Mouse (Mus musculus) erythroblast, embryonic 14.5 days (primary cell): ENCODE data around the gene Ntrk1. TPM values are rescaled to one million over a fixed set of nuclear protein-coding genes. Genes with fewer than 3 reads are reported as not detected.

Experiments
- H3K27me3 ChIP-seq: 2 replicates; pipeline ENCODE4 v1.6.1; 2012; ENCODE audit warnings: inconsistent platforms; ENCODE audit not compliant: control insufficient read depth
- H3K36me3 ChIP-seq: 2 replicates; pipeline ENCODE4 v1.6.1; 2012; ENCODE audit warnings: mild to moderate bottlenecking, inconsistent platforms; ENCODE audit not compliant: control insufficient read depth
- H3K4me1 ChIP-seq: 2 replicates; pipeline ENCODE4 v1.6.1; 2012; ENCODE audit warnings: inconsistent platforms; ENCODE audit not compliant: control insufficient read depth
- H3K4me3 ChIP-seq: replicated peaks from 2 replicates; pipeline ENCODE3; 2012; ENCODE audit warnings: moderate library complexity, mild to moderate bottlenecking, inconsistent platforms
- H3K9me3 ChIP-seq: 2 replicates; pipeline ENCODE4 v1.6.1; 2012; ENCODE audit warnings: low read length, inconsistent platforms, mixed read lengths; ENCODE audit not compliant: control insufficient read depth
- GATA1 ChIP-seq: IDR thresholded peaks from 2 replicates; pipeline ENCODE4 v1.6.1; 2012; ENCODE audit warnings: low read length, inconsistent platforms, mixed read lengths
- TAL1 ChIP-seq: IDR thresholded peaks from 3 replicates; pipeline ENCODE4 v1.6.1; 2012; ENCODE audit warnings: low read length, inconsistent platforms, mixed read lengths
- polyA plus RNA-seq: library from polyadenylated mRNA; stranded (reverse); fragments of >175 nt; gene quantifications from 2 replicates; pipeline ENCODE4 v1.2.3, GENCODE M21; 2012

Ntrk1 gene
- polyA plus RNA-seq, 1 experiment, result not detected

- Histone ChIP-seq H3K36me3 (no peaks in the 10 kb centered on the region), H3K4me3 (no peak overlapping the region), H3K27me3 (peaks cover 19% of the 10 kb centered on the region), H3K4me1 (peaks cover 2% of the 10 kb centered on the region; the same call in 1 of the 2 replicates), H3K9me3 (no peaks in the 10 kb centered on the region)
- no peak for TF ChIP-seq TAL1
- TF ChIP-seq GATA1, result no peak
These were observed 21.2 kb upstream of the Ntrk1 start for GRCm38 (mm10) chr3:87816166-87816565.

GRCm38 (mm10) chr3:87812873-87813272 lies 17.9 kb upstream of the Ntrk1 start:
- no peaks in the 10 kb centered on the region for H3K9me3 ChIP-seq
- H3K27me3 ChIP-seq, result peaks cover 46% of the 10 kb centered on the region
- TF ChIP-seq GATA1, result no peak
- no peak for TF ChIP-seq TAL1

GRCm38 (mm10) chr3:87812413-87812812 lies 17.5 kb upstream of the Ntrk1 start:
- Histone ChIP-seq H3K36me3 (no peaks in the 10 kb centered on the region), H3K9me3 (no peaks in the 10 kb centered on the region), H3K4me3 (no peak overlapping the region), H3K27me3 (peaks cover 41% of the 10 kb centered on the region), H3K4me1 (peaks cover 4% of the 10 kb centered on the region; the same call in 1 of the 2 replicates)
- TF ChIP-seq TAL1, result no peak

More at GRCm38 (mm10) chr3:87812873-87813272, 17.9 kb upstream of the Ntrk1 start:
- Histone ChIP-seq H3K4me1 (peaks cover 4% of the 10 kb centered on the region; the same call in 1 of the 2 replicates), H3K36me3 (no peaks in the 10 kb centered on the region), H3K4me3 (no peak overlapping the region)

- TF ChIP-seq GATA1 (no peak), TAL1 (no peak)
- no peaks in the 10 kb centered on the region for H3K36me3 ChIP-seq
- peaks cover 3% of the 10 kb centered on the region; the same call in 1 of the 2 replicates for H3K4me1 ChIP-seq
- H3K27me3 ChIP-seq, result peaks cover 46% of the 10 kb centered on the region
- H3K4me3 ChIP-seq, result no peak overlapping the region
- no peaks in the 10 kb centered on the region for H3K9me3 ChIP-seq
These were observed 16.3 kb upstream of the Ntrk1 start for GRCm38 (mm10) chr3:87811297-87811696.

GRCm38 (mm10) chr3:87809322-87809962 lies 14.5 kb upstream of the Ntrk1 start:
- Histone ChIP-seq H3K4me1 (peaks cover 3% of the 10 kb centered on the region; the same call in 1 of the 2 replicates), H3K4me3 (no peak overlapping the region), H3K36me3 (no peaks in the 10 kb centered on the region), H3K9me3 (no peaks in the 10 kb centered on the region), H3K27me3 (peaks cover 61% of the 10 kb centered on the region)
- TF ChIP-seq TAL1, result no peak
- TF ChIP-seq GATA1, result no peak

- no peak overlapping the region for H3K4me3 ChIP-seq
- H3K27me3 ChIP-seq, result peaks cover 75% of the 10 kb centered on the region
- no peaks in the 10 kb centered on the region for H3K4me1 ChIP-seq
- H3K36me3 ChIP-seq, result no peaks in the 10 kb centered on the region
- TF ChIP-seq TAL1, result no peak
- no peak for TF ChIP-seq GATA1
- no peaks in the 10 kb centered on the region for H3K9me3 ChIP-seq
These were observed 9.2 kb upstream of the Ntrk1 start for GRCm38 (mm10) chr3:87804038-87804677.

- no peaks in the 10 kb centered on the region for H3K9me3 ChIP-seq
- H3K4me3 ChIP-seq, result no peak overlapping the region
- no peak for TF ChIP-seq GATA1
- no peak for TF ChIP-seq TAL1
- H3K4me1 ChIP-seq, result no peaks in the 10 kb centered on the region
- no peaks in the 10 kb centered on the region for H3K36me3 ChIP-seq
- peaks cover 86% of the 10 kb centered on the region for H3K27me3 ChIP-seq
These were observed 6.7 kb upstream of the Ntrk1 start for GRCm38 (mm10) chr3:87801681-87802080.

GRCm38 (mm10) chr3:87796736-87797334 lies 1.9 kb upstream of the Ntrk1 start, which contains the start of gene Insrr:
Gene Insrr, plus strand, starts transcription at chr3:87796951.
- peaks cover 4% of the 10 kb centered on the region for H3K4me1 ChIP-seq
- H3K36me3 ChIP-seq, result no peaks in the 10 kb centered on the region
- no peak within 1 kb of the TSS for H3K4me3 ChIP-seq
- peaks cover 3% of the 10 kb centered on the region; the same call in 1 of the 2 replicates for H3K9me3 ChIP-seq
- peaks cover 94% of the 10 kb centered on the region for H3K27me3 ChIP-seq
- TF ChIP-seq GATA1 (no peak), TAL1 (no peak)
